Mouse (Mus musculus) G1E (cell line): ENCODE measurements around the gene Gm5475. TPM values are rescaled to one million over a fixed set of nuclear protein-coding genes. Genes with fewer than 3 reads are reported as not detected.

Source experiments
- ATAC-seq: 2 replicates; pipeline ENCODE4 v1.8.0; 2016; ENCODE audit warnings: mild to moderate bottlenecking; ENCODE audit not compliant: insufficient number of reproducible peaks, poor library complexity, low FRiP score, severe bottlenecking; ENCODE audit errors: extremely low read depth
- DNase-seq: peaks from one replicate; pipeline ENCODE4 v3.0.0; 2012; ENCODE audit warnings: low spot score
- H3K27me3 ChIP-seq: 2 replicates; pipeline ENCODE4 v1.6.1; 2012; ENCODE audit warnings: mild to moderate bottlenecking, low read length, inconsistent platforms; ENCODE audit not compliant: insufficient read depth
- H3K36me3 ChIP-seq: replicated peaks from 2 replicates; pipeline ENCODE3; 2012; ENCODE audit warnings: mild to moderate bottlenecking, inconsistent platforms
- H3K4me1 ChIP-seq: 2 replicates; pipeline ENCODE4 v1.6.1; 2012; ENCODE audit warnings: low read depth, low read length, inconsistent platforms, mixed read lengths; ENCODE audit not compliant: insufficient read depth
- H3K4me3 ChIP-seq: 2 replicates; pipeline ENCODE4 v1.5.1; 2012; ENCODE audit warnings: low read depth, mild to moderate bottlenecking, inconsistent platforms, low read length, moderate library complexity, mixed read lengths
- H3K9me3 ChIP-seq: replicated peaks from 2 replicates; pipeline ENCODE4 v1.6.1; 2012; ENCODE audit warnings: inconsistent platforms
- CTCF ChIP-seq: IDR thresholded peaks from 2 replicates; pipeline ENCODE4 v1.5.1; 2012; ENCODE audit warnings: low read depth, low read length, inconsistent platforms, mixed read lengths
- GATA1 ChIP-seq: IDR thresholded peaks from 2 replicates; pipeline ENCODE4 v1.6.1; 2012; ENCODE audit warnings: borderline replicate concordance, low read length, inconsistent platforms, mixed read lengths
- GATA2 ChIP-seq: IDR thresholded peaks from 2 replicates; pipeline ENCODE4 v1.6.1; 2012; ENCODE audit warnings: low read depth, low read length, inconsistent platforms, borderline replicate concordance
- POLR2AphosphoS5 ChIP-seq: IDR thresholded peaks from 2 replicates; pipeline ENCODE4 v1.6.1; 2012; ENCODE audit warnings: low read depth, low read length, inconsistent platforms; ENCODE audit not compliant: insufficient replicate concordance
- TAL1 ChIP-seq: conservative IDR thresholded peaks from 2 replicates; pipeline ENCODE4 v1.6.1; 2012; ENCODE audit warnings: low read depth, low read length, inconsistent platforms, mixed read lengths
- polyA plus RNA-seq: library from polyadenylated mRNA; stranded (reverse); fragments of >175 nt; gene quantifications from 2 replicates; pipeline ENCODE4 v1.2.3, GENCODE M21; 2012
- total RNA-seq, 2 experiments: library from RNA; stranded (forward) in 1 of 2; stranded (reverse) in 1 of 2; fragments of 200-1000 nt in 1 of 2; fragments of >200 nt in 1 of 2; fragmentation: Nextera tagmentation in 1 of 2; gene quantifications; 2 replicates each; pipeline ENCODE4 v1.2.3; 2014 to 2017

The Gm5475 gene
- total and polyA plus RNA-seq, 3 experiments = 0.05 TPM; not detected in 2

- ATAC-seq (no peak), DNase-seq (no peak)
- Histone ChIP-seq H3K9me3 (no peaks in the 10 kb centered on the region), H3K4me1 (peaks cover 81% of the 10 kb centered on the region), H3K27me3 (no peaks in the 10 kb centered on the region), H3K4me3 (peak overlapping the region; percentile 49; the same call in 1 of the 2 replicates), H3K36me3 (peaks cover 61% of the 10 kb centered on the region)
- TF ChIP-seq POLR2AphosphoS5 (no peak), TAL1 (no peak), GATA1 (no peak), CTCF (no peak), GATA2 (no peak)
These were observed 4.0 kb upstream of the Gm5475 start for GRCm38 (mm10) chr15:100417854-100418450.

GRCm38 (mm10) chr15:100419311-100419710 is 2.6 kb upstream of the Gm5475 start:
- ATAC-seq = no peak
- DNase-seq = no peak
- H3K36me3 ChIP-seq = peaks cover 51% of the 10 kb centered on the region
- no peak for TF ChIP-seq CTCF
- no peak for TF ChIP-seq GATA1
- no peak for TF ChIP-seq POLR2AphosphoS5
- TF ChIP-seq TAL1 = no peak
- TF ChIP-seq GATA2 = no peak
- peak overlapping the region; percentile 55 for H3K4me3 ChIP-seq
- peaks cover 82% of the 10 kb centered on the region for H3K4me1 ChIP-seq
- no peaks in the 10 kb centered on the region for H3K9me3 ChIP-seq
- H3K27me3 ChIP-seq = no peaks in the 10 kb centered on the region

- TF ChIP-seq TAL1 = peak; percentile 90
- no peak for TF ChIP-seq POLR2AphosphoS5
- TF ChIP-seq CTCF = no peak
- TF ChIP-seq GATA1 = no peak
- no peak for TF ChIP-seq GATA2
- ATAC-seq (peak; percentile 69), DNase-seq (peak; percentile 69)
- no peaks in the 10 kb centered on the region for H3K27me3 ChIP-seq
- H3K4me3 ChIP-seq = peak overlapping the region; percentile 55; the same call in 1 of the 2 replicates
- H3K4me1 ChIP-seq = peaks cover 76% of the 10 kb centered on the region
- H3K9me3 ChIP-seq = no peaks in the 10 kb centered on the region
- H3K36me3 ChIP-seq = peaks cover 43% of the 10 kb centered on the region
These were observed 1.8 kb upstream of the Gm5475 start for GRCm38 (mm10) chr15:100419901-100420745.

GRCm38 (mm10) chr15:100421059-100421757 is 739 bp upstream of the Gm5475 start:
- peak overlapping the region; percentile 65 for H3K4me3 ChIP-seq
- no peaks in the 10 kb centered on the region for H3K27me3 ChIP-seq
- peaks cover 65% of the 10 kb centered on the region for H3K4me1 ChIP-seq
- ATAC-seq = no peak
- no peak for DNase-seq
- no peak for TF ChIP-seq CTCF
- peaks cover 32% of the 10 kb centered on the region for H3K36me3 ChIP-seq
- H3K9me3 ChIP-seq = no peaks in the 10 kb centered on the region

GRCm38 (mm10) chr15:100422476-100422875 is 529 bp downstream of the Gm5475 start:
- H3K4me1 ChIP-seq = peaks cover 54% of the 10 kb centered on the region
- peaks cover 20% of the 10 kb centered on the region for H3K36me3 ChIP-seq
- H3K9me3 ChIP-seq = no peaks in the 10 kb centered on the region
- TF ChIP-seq TAL1 (no peak), CTCF (no peak), POLR2AphosphoS5 (no peak), GATA1 (no peak), GATA2 (no peak)
- no peak for DNase-seq
- no peak for ATAC-seq
- no peaks in the 10 kb centered on the region for H3K27me3 ChIP-seq
- H3K4me3 ChIP-seq = peak overlapping the region; percentile 94
